Mouse (Mus musculus): ENCODE measurements at regions not wholly inside any gene's neighbourhood (a gene's known extent, or its start where the extent isn't known, plus 50 kb on each side); places are given as distances from the start of the nearest gene placed in this dataset.
"Not testable (repeated sequence)": the region's sequence is repeated elsewhere in the genome, so short reads cannot be mapped to it uniquely, and the experiment has no call there.

DNA sequence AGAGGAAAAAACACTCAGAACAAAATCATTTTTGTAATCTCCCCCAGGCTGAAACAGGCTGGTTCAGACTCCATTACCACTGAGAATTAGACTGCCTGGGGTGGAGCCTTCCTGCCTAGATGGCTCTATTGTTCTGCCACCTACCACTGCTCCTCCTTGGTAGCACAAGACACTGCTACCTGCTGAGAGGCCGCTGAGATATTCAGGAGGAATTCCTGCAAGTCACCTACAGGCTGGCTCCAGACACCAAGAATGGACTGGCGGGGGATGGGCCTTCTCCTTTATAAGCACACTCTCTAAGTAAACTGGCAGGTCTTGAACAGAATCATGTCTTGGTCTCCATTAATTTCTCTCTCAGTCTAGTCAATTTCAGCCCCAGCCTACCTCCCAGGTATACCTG, 3289.4 kb downstream of the Gm37988 start:
- no peaks in the 10 kb centered on the region for H3K27me3 ChIP-seq (ENCODE audit: poor library complexity, severe bottlenecking)
- H3K27ac ChIP-seq = no peak overlapping the region
- H3K4me3 ChIP-seq = no peak overlapping the region
- H3K4me1 ChIP-seq = no peaks in the 10 kb centered on the region
- no peaks in the 10 kb centered on the region; the same call in 1 of the 2 replicates for H3K9me3 ChIP-seq
- no peak for DNase-seq (ENCODE audit: extremely low spot score, low spot score)
- no peaks in the 10 kb centered on the region for H3K36me3 ChIP-seq (replicated peaks)
- 75% methylated on average over 2 of the region's 2 CpGs for WGBS

DNA sequence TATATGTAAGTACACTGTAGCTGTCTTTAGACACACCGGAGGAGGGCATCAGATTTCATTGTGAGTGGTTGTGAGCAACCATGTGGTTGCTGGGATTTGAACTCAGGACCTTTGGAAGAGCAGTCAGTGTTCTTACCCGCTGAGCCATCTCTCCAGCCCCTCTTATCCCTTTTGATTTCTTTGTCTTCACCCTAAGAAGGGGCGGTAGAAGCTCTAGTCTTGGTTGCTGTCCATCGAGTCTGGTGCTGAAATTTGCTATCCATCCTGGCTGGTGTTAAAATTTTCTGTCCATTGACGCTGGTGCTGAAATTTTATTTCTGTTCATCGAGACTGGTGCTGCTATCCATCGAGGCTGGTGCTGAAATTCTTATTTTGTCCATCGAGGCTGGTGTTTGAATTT, 3290.9 kb upstream of the A830018L16Rik start:
- H3K27me3 ChIP-seq (ENCODE audit: poor library complexity, severe bottlenecking); H3K4me3 ChIP-seq; H3K4me1 ChIP-seq; H3K36me3 ChIP-seq (replicated peaks); H3K27ac ChIP-seq: not testable (repeated sequence)
- 56% methylated on average over 8 of the region's 8 CpGs for WGBS
- H3K9me3 ChIP-seq = peaks cover 12% of the 10 kb centered on the region
- DNase-seq (ENCODE audit: extremely low spot score, low spot score) = peak; percentile 47

GRCm38 (mm10) chr1:8134434-8135433, 3279.2 kb upstream of the A830018L16Rik start:
- H3K4me1 ChIP-seq; H3K36me3 ChIP-seq (replicated peaks); DNase-seq (ENCODE audit: extremely low spot score, low spot score); H3K4me3 ChIP-seq; H3K27ac ChIP-seq; H3K9me3 ChIP-seq; H3K27me3 ChIP-seq (ENCODE audit: poor library complexity, severe bottlenecking): not testable (repeated sequence)
- WGBS = 79% methylated on average over 3 of the region's 3 CpGs

GRCm38 (mm10) chr1:8142583-8142982, 3271.3 kb upstream of the A830018L16Rik start:
- no peak for DNase-seq (ENCODE audit: extremely low spot score, low spot score)
- Histone ChIP-seq H3K27me3 (ENCODE audit: poor library complexity, severe bottlenecking) (no peaks in the 10 kb centered on the region), H3K36me3 (replicated peaks) (no peaks in the 10 kb centered on the region), H3K9me3 (no peaks in the 10 kb centered on the region), H3K4me3 (no peak overlapping the region), H3K4me1 (no peaks in the 10 kb centered on the region), H3K27ac (no peak overlapping the region)
- 88% methylated on average over 4 of the region's 4 CpGs for WGBS

DNA sequence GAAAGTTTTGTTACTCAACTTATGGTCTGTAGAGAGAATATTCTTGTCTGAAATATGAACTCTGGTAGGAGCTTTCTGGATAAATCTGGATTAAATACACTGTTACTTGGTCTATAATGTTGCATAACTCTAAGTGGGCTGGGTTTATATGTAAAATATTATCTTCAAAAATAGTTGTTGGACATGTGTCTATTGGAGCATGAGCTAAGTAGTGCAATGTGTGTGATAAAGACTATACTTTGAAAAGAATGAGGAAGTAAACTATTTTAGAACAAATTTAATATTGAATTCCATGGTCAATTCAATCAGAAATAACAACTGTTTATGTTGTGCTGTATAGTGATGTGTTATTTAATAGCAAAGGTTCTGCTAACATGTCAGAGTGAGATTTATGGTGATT, 3240.7 kb upstream of the A830018L16Rik start:
- H3K27me3 ChIP-seq (ENCODE audit: poor library complexity, severe bottlenecking) = no peaks in the 10 kb centered on the region
- H3K4me3 ChIP-seq = no peak overlapping the region
- H3K9me3 ChIP-seq = 0 out of 2 replicates have a peak, but pooled peaks cover 5% of the 10 kb centered on the region
- H3K4me1 ChIP-seq = no peaks in the 10 kb centered on the region
- no peak for DNase-seq (ENCODE audit: extremely low spot score, low spot score)
- no peaks in the 10 kb centered on the region for H3K36me3 ChIP-seq (replicated peaks)
- no peak overlapping the region for H3K27ac ChIP-seq

Data from forebrain, embryonic 10.5 days (tissue).